Mouse (Mus musculus) small intestine, adult 2 months (tissue): ENCODE measurements around the gene Olfr418.

Experiments used
- CTCF ChIP-seq: fragments of 200-500 bp; IDR thresholded peaks from 2 replicates; pipeline ENCODE4 v1.5.1; 2012; ENCODE audit warnings: low read depth, mild to moderate bottlenecking, control low read depth, inconsistent platforms, low read length, moderate library complexity, mixed read lengths; ENCODE audit not compliant: insufficient replicate concordance, insufficient read length; ENCODE audit errors: extremely low read depth
- POLR2A ChIP-seq: fragments of 200-500 bp; IDR thresholded peaks from 2 replicates; pipeline ENCODE4 v1.6.1; 2012; ENCODE audit warnings: low read depth, mild to moderate bottlenecking, control low read depth, inconsistent platforms, low read length, moderate library complexity

- TF ChIP-seq POLR2A (no peak), CTCF (no peak)
Measured at GRCm38 (mm10) chr1:173277677-173278076, 11.9 kb downstream of the Olfr418 start, which contains the start of gene Mptx2.
